Mouse (Mus musculus): ENCODE measurements around the gene Fhit.

DNA sequence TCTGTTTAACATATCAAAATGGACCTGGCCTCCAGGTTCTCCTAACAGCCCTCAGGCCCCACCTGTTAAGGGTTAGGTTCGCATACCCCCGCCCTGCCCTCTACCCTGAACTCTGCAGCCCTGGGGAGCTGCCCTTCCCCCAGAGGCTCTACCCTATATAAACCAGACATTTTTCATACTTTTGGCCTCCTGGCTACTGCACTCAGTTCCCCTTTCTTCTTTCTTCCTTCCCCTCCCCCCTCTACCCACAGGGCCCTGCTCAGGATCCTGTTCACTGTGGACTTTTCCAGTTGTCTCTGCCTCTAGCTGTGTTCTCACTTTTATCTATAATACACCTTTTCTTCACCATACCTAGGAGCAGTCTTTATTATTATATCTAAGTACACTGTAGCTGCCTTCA, 627.0 kb downstream of the Fhit start:
- no peak for TF ChIP-seq CTCF (IDR thresholded peaks at IDR 0.05; ENCODE audit: insufficient read depth, low read length)
- no peak for TF ChIP-seq POLR2A (IDR thresholded peaks at IDR 0.05; ENCODE audit: borderline replicate concordance, extremely low read depth, low read depth, low read length)
